Mouse (Mus musculus) thymus, adult 2 months (tissue): ENCODE data around the gene Cldn7.

ENCODE experiments used
- CTCF ChIP-seq: fragments of 200-500 bp; IDR thresholded peaks from 2 replicates; pipeline ENCODE4 v1.5.1; 2012; ENCODE audit warnings: mild to moderate bottlenecking, control low read depth, low read length, moderate library complexity, borderline replicate concordance; ENCODE audit not compliant: control insufficient read depth, poor library complexity, insufficient read depth; ENCODE audit errors: extremely low read depth
- POLR2A ChIP-seq: fragments of 200-500 bp; IDR thresholded peaks from 2 replicates; pipeline ENCODE4 v1.6.1; 2012; ENCODE audit warnings: mild to moderate bottlenecking, low read length, control low read depth, moderate library complexity; ENCODE audit not compliant: control insufficient read depth, poor library complexity, insufficient read depth; ENCODE audit errors: extremely low read depth

DNA sequence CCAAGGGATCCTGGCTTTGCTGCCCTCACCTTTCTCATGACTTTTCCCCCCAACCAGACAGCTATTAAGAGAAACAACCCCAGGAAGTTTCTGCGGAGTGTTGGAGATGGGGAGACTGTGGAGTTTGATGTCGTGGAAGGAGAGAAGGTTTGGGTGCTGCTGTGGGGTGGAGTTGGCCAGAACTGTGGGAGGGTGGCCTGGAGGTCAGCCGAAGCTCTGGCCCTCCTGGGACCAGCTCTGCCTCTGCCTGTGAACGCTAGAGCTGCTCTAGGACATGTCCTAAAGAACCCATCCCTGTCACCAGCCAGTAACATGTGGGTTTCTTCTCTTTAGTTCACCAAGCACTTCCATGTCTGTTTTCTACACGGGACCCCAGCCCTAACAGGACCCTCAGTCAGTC, 25.4 kb upstream of the Cldn7 start:
- no peak for TF ChIP-seq POLR2A
- no peak for TF ChIP-seq CTCF
